Mouse (Mus musculus) liver, embryonic 14.5 days (tissue): ENCODE results near the gene Gm14139.
"Not testable (repeated sequence)": the region's sequence is repeated elsewhere in the genome, so short reads cannot be mapped to it uniquely, and the experiment has no call there.

ENCODE experiments used
- CTCF ChIP-seq: IDR thresholded peaks from 2 replicates; pipeline ENCODE4 v1.5.1; 2016; ENCODE audit warnings: antibody characterized with exemption, low read depth, control low read depth
- EP300 ChIP-seq: IDR thresholded peaks from 2 replicates; pipeline ENCODE4 v1.6.1; 2016; ENCODE audit warnings: antibody characterized with exemption, low read depth

DNA sequence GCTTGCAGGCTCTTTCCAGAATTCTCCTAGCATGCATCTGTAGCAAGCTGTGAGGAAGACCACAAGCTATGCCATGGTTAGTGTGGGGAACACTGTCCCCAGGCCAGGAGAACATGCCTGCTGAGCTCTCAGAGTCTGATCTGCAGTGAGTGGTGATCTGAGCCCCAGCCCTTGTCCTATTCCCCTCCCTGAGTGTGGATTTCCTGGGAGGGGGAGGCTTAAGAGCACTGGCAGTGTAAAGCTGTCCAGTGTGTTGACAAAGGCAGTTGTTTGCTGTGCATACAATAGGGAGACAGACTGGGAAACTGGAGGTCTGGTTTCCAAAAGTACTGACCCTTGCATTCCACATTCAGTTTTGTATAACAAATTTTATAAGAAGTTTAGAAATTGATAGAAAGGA is 41.7 kb downstream of the Gm14139 start:
- not testable (repeated sequence) for TF ChIP-seq CTCF, EP300
